Mouse (Mus musculus): ENCODE measurements at regions not wholly inside any gene's neighbourhood (a gene's known extent, or its start where the extent isn't known, plus 50 kb on each side); places are given as distances from the start of the nearest gene placed in this dataset.

DNA sequence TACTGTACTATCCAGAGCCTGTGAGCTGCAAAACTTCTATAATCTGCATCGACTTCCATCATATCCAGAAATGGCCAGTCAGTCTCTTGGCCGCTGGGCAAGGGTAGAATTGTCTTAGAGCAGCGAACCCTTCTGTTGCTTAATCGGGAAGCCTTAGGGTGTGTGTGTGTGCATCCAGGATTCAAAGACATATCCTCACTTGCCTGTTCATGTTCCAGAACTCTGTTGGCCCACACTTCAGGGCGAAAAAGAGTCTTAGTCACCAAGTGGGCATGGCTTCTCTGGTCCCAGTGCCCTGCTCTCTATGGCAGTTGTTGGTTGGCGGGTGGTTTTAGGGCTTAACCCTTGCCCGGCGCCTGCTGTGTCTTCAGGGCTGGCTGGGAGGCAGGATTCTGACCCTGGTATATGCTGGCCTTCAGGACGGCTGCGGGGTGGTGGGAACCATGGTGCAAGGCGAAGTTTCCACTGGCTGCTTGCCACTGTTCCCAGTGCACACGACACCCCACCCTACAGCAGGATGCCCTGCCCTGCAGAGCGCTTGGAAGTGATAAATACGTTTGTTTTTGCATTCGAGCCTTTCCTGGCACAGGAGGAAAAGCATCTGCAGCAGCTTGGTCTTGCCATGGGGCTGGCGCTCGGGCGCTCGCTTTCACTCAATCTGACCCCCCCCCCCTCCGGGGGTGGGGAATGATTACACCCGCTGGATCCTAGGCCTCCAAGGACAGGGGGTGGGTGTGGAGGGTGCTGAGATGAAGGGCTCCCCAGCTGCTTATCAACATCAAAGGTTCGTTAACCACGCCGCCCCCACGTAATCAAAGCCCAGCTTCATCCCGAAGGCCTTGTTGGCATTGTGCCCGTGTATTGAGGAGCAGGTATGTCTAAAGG is 54.9 kb upstream of the Itga6 start:
- ATAC-seq = no peak

DNA sequence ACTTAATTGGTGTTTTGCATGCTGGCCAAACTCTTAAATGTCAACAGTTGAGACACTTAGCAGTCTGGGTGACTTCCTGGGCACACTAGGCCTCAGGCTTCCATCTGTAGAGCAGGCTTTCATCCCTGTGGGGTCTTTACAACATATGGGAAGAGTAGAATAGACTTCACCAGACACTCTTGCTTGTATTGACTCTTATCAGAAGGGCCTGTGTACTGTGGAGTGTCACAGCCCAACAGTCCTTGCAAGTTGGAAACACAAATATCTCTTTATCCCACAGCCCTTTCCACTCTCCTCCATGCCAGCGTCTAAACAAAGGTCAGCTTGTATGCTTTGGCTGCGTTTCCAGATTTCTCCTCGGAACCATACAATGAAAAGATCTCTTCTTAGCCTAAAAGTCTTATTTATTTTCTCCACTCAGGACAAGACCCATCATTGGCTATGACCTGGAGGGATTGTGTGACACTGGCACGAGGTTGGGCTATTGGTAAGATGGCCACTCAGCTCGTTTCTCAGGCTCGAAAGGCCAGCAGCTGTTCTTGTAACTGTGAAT is 50.6 kb upstream of the Itga6 start:
- no peak for ATAC-seq
